Mouse (Mus musculus): Measurements from ENCODE around the gene Olfr709-ps1.
"Not testable (repeated sequence)": the region's sequence is repeated elsewhere in the genome, so short reads cannot be mapped to it uniquely, and the experiment has no call there.

GRCm38 (mm10) chr7:106967503-106967902 is 35.5 kb upstream of the Olfr709-ps1 start:
- not testable (repeated sequence) for TF ChIP-seq POLR2A (IDR thresholded peaks at IDR 0.05; ENCODE audit: control insufficient read depth, low read depth, low read length); CTCF (IDR thresholded peaks at IDR 0.05; ENCODE audit: control insufficient read depth, insufficient read depth, insufficient replicate concordance, low read depth, low read length)

Measured in testis, adult 2 months (tissue).